Mouse (Mus musculus) lung, embryonic 15.5 days (tissue): Measurements from ENCODE around the gene Mpdu1. TPM values are rescaled to one million over a fixed set of nuclear protein-coding genes. Genes with fewer than 3 reads are reported as not detected.
"Not testable (repeated sequence)": the region's sequence is repeated elsewhere in the genome, so short reads cannot be mapped to it uniquely, and the experiment has no call there.

ENCODE experiments used
- ATAC-seq: fragments of 200-750 bp; cut with Nextera tagmentation; 2 replicates; pipeline ENCODE4 v1.8.0; 2017; ENCODE audit warnings: moderate number of reproducible peaks, borderline replicate concordance; ENCODE audit not compliant: low FRiP score, low TSS enrichment; ENCODE audit errors: extremely low read depth
- H3K27ac ChIP-seq: fragments of 300-500 bp; sonication (generic); 2 replicates; pipeline ENCODE4 v1.5.1; 2015; ENCODE audit warnings: moderate library complexity, mild to moderate bottlenecking, inconsistent platforms
- H3K27me3 ChIP-seq: fragments of 300-500 bp; sonication (generic); 2 replicates; pipeline ENCODE4 v1.6.1; 2015; ENCODE audit warnings: inconsistent platforms
- H3K36me3 ChIP-seq: fragments of 300-500 bp; sonication (generic); 2 replicates; pipeline ENCODE4 v1.6.1; 2015; ENCODE audit warnings: inconsistent platforms
- H3K4me1 ChIP-seq: fragments of 300-500 bp; sonication (generic); 2 replicates; pipeline ENCODE4 v1.6.1; 2015; ENCODE audit warnings: inconsistent platforms
- H3K4me2 ChIP-seq: fragments of 300-500 bp; sonication (generic); 2 replicates; pipeline ENCODE4 v1.6.1; 2015; ENCODE audit warnings: inconsistent platforms, mild to moderate bottlenecking, moderate library complexity
- H3K4me3 ChIP-seq: fragments of 300-500 bp; sonication (generic); 2 replicates; pipeline ENCODE4 v1.5.1; 2015; ENCODE audit warnings: mild to moderate bottlenecking, inconsistent platforms
- H3K9ac ChIP-seq: fragments of 300-500 bp; sonication (generic); 2 replicates; pipeline ENCODE4 v1.6.1; 2015; ENCODE audit warnings: inconsistent platforms
- H3K9me3 ChIP-seq: fragments of 300-500 bp; sonication (generic); 2 replicates; pipeline ENCODE4 v1.6.1; 2016; ENCODE audit warnings: inconsistent platforms
- whole genome bisulfite sequencing: fragments of 180-500 bp; shearing (Covaris S2); methylation state at CpG from one replicate; pipeline ENCODE4 v1.1.7; 2015; 5-methylcytosine and 5-hydroxymethylcytosine counted together
- polyA plus RNA-seq: library from polyadenylated mRNA; unstranded; fragments of >200 nt; fragmentation: Nextera tagmentation; extraction: Ambion mirVana; gene quantifications from 2 replicates; pipeline ENCODE4 v1.2.1, GENCODE M21; 2015

Gene Mpdu1
- 66.2 and 66.7 TPM in 2 replicates for polyA plus RNA-seq

DNA sequence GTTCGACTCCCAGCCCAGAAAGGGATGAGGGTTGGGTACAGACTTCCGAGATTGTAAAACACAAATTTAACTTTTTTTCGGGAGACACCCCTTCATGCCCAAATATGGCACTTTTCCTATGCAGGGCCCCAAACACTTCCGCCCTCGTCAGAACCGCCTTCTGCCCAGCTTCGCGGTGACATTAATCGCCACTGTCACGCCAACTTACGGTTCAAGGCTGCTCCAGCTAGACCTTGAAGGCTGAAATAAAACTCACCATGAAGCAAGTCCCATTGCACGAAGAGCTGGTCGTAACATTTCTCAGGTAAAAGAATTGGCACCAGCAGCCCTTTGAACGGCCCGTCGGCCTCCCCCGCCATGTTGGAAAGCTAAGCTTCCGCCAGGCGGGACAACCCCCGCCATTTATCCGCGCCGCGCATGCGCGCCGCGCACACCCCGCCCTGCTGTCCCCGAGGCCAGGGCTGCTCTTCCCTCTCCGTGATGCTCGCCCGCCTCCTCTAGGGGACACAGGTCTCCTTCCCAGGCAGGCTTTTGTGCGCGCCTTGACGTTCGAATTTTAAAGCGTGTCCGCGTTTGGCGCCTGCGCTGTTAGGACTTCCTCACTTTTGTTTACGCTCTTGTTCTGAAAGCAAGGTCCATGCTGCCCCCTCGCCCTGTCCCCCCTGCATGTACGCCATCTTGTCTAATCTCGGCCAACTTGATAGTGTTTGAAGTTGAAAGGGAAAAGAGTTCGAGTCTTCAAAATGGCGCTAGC is at the start of gene Mpdu1:
Mpdu1 (minus strand) TSS at position 430 of the 754 bp plus-strand sequence.
- under 1% methylated on average over 48 of the region's 48 CpGs for WGBS
- Histone ChIP-seq H3K9me3 (no peaks in the 10 kb centered on the region), H3K4me2 (peak within 1 kb of the TSS; percentile 50), H3K27me3 (no peaks in the 10 kb centered on the region), H3K4me1 (peaks cover 17% of the 10 kb centered on the region), H3K4me3 (peak within 1 kb of the TSS; percentile 57), H3K36me3 (peaks cover 56% of the 10 kb centered on the region), H3K27ac (peak within 1 kb of the TSS; percentile 93), H3K9ac (peak within 1 kb of the TSS; percentile 68)
- ATAC-seq = peak; percentile 94

DNA sequence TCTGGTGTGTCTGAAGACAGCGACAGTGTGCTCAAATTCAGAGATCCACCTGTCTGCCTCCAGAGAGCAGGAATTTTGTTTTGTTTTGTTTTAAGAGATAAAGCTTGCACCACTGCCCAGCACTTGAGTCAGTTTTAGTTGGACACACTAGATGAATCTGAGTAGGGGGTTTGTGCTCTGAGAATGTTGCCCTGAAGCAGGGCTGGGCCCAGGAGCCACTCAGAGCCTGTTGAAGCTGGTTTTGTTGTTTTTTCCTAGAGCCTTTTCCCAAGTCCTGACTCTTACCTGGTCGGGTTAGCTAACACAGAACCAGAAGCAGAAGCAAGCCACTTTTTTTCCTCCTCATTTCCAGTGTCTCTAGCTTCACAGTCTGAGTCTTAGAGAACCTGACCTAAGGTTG is 48.6 kb upstream of the Mpdu1 start:
- no peak for ATAC-seq
- H3K27ac ChIP-seq = no peak overlapping the region
- no peak overlapping the region for H3K4me3 ChIP-seq
- 56% methylated on average over 2 of the region's 2 CpGs for WGBS
- H3K27me3 ChIP-seq = no peaks in the 10 kb centered on the region
- H3K9ac ChIP-seq = no peak overlapping the region
- no peaks in the 10 kb centered on the region for H3K36me3 ChIP-seq
- H3K4me1 ChIP-seq = peaks cover 4% of the 10 kb centered on the region; the same call in 1 of the 2 replicates
- no peak overlapping the region for H3K4me2 ChIP-seq
- H3K9me3 ChIP-seq = no peaks in the 10 kb centered on the region

DNA sequence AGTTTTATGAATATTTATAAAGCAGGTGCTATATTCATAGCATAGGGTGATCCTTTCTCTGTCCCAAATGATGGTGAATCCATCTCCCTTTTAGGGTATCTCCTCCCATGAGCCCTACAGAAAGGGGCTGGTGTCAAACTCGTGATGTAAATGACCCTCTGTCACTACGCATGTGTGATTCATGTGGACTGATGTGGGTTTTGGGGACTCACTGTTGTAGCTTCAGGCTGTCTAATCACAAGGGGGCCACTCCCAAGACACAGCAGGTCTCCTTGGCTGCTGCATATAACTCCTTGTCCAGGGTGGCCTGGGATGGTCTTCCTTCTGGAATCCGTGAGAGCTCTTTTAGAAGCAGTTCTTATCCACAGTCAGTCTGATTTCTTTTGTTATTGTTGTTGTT is 48.0 kb upstream of the Mpdu1 start:
- Histone ChIP-seq H3K9me3 (no peaks in the 10 kb centered on the region), H3K27ac (no peak overlapping the region), H3K9ac (no peak overlapping the region), H3K4me2 (no peak overlapping the region), H3K27me3 (no peaks in the 10 kb centered on the region), H3K4me3 (no peak overlapping the region), H3K36me3 (no peaks in the 10 kb centered on the region), H3K4me1 (no peaks in the 10 kb centered on the region)
- ATAC-seq = no peak
- WGBS = 72% methylated on average over 3 of the region's 3 CpGs

DNA sequence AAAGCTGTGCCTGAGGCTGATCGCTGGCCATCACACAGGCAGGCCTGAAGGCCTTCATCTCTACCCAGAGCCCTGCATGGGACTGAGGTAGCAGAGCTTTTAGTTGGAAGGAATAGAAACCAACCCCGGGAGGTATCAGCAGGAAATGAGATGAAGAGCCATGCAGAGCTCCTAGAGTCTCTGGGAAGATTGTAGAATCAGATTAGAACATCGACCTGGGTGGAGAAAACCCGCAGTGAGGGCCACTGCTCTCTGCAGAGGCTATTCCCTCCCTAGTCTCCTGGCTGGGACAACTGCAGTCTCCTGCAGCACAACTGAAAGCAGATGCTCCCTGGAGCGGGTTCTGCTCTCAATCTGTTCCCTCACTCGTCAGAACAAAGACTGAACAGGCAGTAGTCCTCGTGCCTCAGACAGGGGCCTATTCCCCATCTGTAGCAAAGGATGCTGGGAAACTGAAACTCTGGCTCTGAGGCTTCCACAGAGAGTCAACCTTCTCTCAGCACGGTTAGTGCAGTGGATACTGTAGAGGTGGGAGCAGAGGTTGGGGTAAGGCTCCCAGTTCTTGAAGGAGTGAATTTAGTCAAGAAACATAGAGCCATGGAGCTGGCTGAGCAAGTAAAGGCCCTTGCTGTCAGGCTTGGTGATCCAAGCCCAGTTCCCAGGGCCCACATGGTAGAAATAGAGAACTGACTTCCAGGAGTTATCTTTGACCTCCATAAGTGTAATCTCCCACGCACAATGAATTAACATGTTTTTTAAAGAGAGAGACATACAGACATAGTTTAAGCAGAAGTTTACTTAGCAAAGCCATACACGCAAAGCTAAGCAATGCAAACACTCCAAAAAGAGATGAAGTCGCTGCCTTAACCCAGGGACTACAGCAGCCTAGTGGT is 47.4 kb upstream of the Mpdu1 start:
- Histone ChIP-seq H3K27ac (no peak overlapping the region), H3K9ac (no peak overlapping the region), H3K9me3 (no peaks in the 10 kb centered on the region), H3K36me3 (no peaks in the 10 kb centered on the region), H3K27me3 (no peaks in the 10 kb centered on the region), H3K4me2 (no peak overlapping the region), H3K4me1 (no peaks in the 10 kb centered on the region), H3K4me3 (no peak overlapping the region)
- 45% methylated on average over 11 of the region's 11 CpGs for WGBS
- ATAC-seq = no peak

DNA sequence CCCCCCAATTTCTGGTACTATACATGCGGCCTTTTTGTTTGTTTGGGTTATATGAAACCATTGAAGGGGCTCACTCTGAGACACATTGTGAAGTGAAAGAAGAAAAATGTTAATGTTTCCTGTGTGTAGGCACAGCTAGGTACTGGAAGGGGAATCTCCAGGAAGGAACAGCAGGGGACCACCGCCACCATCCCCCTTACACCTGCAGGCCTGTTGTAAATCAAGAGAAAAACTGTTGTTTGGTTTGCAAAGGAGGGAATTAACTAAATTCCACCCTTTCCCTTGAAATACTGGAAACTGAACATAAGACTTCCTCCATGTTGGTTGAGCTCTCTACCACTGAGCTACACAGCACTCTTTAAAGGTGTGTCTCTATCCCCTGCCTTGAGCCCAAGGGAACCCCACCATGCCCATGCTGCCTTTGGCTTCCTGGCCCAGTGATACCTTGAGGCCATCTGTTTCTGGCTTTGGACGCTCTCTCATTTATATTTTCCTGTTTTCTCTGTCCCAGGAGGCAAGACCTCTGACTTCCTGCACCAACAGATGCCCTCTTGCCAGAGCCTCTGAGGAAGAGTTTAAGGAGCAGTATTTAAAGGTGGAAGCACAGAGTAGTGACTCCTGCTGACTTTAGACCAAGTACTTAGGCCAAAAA is 46.3 kb upstream of the Mpdu1 start:
- no peak overlapping the region for H3K27ac ChIP-seq
- no peaks in the 10 kb centered on the region for H3K36me3 ChIP-seq
- no peak overlapping the region for H3K9ac ChIP-seq
- no peak overlapping the region for H3K4me3 ChIP-seq
- H3K9me3 ChIP-seq = no peaks in the 10 kb centered on the region
- 67% methylated on average over 3 of the region's 3 CpGs for WGBS
- ATAC-seq = no peak
- H3K4me1 ChIP-seq = no peaks in the 10 kb centered on the region
- H3K4me2 ChIP-seq = no peak overlapping the region
- no peaks in the 10 kb centered on the region for H3K27me3 ChIP-seq

DNA sequence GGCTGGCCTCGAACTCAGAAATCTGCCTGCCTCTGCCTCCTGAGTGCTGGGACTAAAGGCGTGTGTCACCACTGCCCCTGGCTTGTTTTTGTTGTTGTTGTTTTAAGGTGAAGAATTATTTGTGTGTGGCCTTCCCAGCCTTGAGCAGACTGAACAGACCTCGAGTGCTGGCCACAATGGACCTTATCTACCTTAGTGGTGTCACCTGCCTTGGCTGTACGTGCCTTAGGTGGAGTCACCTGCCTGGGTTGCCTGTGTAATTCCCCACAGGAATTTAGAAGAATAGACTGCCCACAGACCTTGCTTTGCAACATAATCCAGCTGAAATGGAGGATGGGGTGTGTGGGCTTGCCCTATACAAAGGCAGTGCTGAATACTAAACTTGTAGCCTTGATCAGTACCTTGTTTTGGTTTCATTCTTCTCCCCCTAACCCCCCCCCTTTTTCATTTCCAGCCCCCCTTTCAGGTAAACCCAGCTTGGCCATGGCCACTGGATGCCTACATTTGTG is 45.5 kb upstream of the Mpdu1 start:
- no peak overlapping the region for H3K9ac ChIP-seq
- H3K36me3 ChIP-seq = no peaks in the 10 kb centered on the region
- H3K27ac ChIP-seq = no peak overlapping the region
- no peaks in the 10 kb centered on the region for H3K9me3 ChIP-seq
- H3K4me2 ChIP-seq = no peak overlapping the region
- no peaks in the 10 kb centered on the region for H3K27me3 ChIP-seq
- WGBS = 74% methylated on average over 4 of the region's 4 CpGs
- H3K4me3 ChIP-seq = no peak overlapping the region
- H3K4me1 ChIP-seq = no peaks in the 10 kb centered on the region
- no peak for ATAC-seq

DNA sequence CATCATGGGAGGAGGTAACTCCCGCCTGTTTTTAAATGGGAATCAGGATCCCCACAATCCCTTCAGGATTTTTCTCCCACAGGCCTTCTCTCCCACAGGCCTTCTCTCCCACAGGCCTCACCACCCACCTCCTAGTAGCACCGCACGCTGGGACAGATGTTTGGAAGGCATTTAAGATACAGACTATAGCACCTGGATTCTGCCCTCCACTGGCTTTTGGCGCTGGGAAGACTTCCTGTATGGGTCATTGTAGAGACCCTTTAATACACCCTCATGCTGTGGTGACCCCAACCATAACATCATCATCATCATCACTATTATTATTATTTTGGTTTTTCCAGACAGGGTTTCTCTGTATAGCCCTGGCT is 45.0 kb upstream of the Mpdu1 start:
- no peak for ATAC-seq
- Histone ChIP-seq H3K36me3 (no peaks in the 10 kb centered on the region), H3K9me3 (no peaks in the 10 kb centered on the region), H3K4me1 (no peaks in the 10 kb centered on the region), H3K4me3 (no peak overlapping the region), H3K27me3 (no peaks in the 10 kb centered on the region), H3K4me2 (no peak overlapping the region), H3K9ac (no peak overlapping the region), H3K27ac (no peak overlapping the region)
- 80% methylated on average over 4 of the region's 4 CpGs for WGBS

DNA sequence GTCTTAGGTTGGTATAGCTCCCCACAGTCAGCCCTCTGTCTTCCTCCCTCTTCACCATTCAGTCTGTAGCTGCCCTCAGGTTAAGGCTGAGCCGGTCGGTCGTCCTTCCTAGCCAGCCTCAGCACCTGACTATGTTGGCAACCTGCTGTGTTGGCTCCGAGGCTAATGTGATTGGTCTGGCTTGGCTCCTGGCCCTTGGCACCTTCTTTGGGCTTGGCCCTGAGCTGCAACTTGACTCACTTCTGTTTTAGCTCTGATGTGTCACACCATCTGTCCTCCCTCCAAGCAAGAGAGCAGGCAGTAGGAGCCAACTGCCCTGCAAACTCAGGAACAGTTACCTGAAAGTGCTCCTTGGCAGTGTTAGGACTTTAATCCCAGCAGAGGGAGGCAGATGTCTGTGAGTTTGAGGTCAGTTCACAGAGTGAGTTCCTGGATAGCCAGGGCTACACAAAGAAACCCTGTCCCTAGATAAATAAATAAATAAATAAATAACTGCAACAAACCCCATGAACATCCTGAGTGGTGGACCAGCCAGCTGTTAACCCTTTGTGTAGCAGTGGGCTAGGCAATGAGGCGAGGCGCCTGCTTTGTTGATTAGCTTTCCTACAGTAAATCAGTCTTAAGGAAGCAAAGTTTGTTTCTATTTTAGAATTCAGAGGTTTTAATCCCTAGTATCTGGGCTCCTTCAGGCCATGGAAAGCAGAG is 44.5 kb upstream of the Mpdu1 start:
- H3K4me3 ChIP-seq = no peak overlapping the region
- ATAC-seq = no peak
- H3K36me3 ChIP-seq = no peaks in the 10 kb centered on the region
- 41% methylated on average over 6 of the region's 6 CpGs for WGBS
- H3K4me1 ChIP-seq = no peaks in the 10 kb centered on the region
- no peak overlapping the region for H3K27ac ChIP-seq
- no peaks in the 10 kb centered on the region for H3K9me3 ChIP-seq
- H3K27me3 ChIP-seq = no peaks in the 10 kb centered on the region
- H3K4me2 ChIP-seq = no peak overlapping the region
- H3K9ac ChIP-seq = no peak overlapping the region

DNA sequence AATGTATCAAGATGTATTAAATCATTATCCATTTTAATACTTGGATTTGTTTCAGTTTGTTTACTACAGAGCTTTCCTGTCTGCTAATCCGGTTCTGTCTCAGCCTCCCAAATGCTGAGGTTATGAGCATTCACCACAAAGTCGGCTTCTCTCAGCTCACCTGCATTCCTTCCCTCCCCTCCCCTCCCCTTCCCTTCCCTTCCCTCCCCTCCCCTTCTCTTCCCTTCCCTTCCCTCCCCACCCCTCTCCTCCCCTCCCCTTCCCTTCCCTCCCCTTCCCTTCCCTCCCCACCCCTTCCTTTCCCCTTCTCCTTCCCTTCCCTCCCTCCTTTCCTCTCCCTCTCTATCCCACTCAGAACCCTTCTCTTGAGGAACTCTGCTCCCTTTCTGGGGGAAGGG is 42.2 kb upstream of the Mpdu1 start:
- no peak for ATAC-seq
- H3K27me3 ChIP-seq = no peaks in the 10 kb centered on the region
- no peaks in the 10 kb centered on the region for H3K36me3 ChIP-seq
- H3K4me3 ChIP-seq = no peak overlapping the region
- H3K9me3 ChIP-seq = no peaks in the 10 kb centered on the region
- WGBS = 19% methylated on average over 2 of the region's 2 CpGs
- H3K4me2 ChIP-seq = no peak overlapping the region
- no peaks in the 10 kb centered on the region for H3K4me1 ChIP-seq
- H3K9ac ChIP-seq = no peak overlapping the region
- H3K27ac ChIP-seq = no peak overlapping the region

DNA sequence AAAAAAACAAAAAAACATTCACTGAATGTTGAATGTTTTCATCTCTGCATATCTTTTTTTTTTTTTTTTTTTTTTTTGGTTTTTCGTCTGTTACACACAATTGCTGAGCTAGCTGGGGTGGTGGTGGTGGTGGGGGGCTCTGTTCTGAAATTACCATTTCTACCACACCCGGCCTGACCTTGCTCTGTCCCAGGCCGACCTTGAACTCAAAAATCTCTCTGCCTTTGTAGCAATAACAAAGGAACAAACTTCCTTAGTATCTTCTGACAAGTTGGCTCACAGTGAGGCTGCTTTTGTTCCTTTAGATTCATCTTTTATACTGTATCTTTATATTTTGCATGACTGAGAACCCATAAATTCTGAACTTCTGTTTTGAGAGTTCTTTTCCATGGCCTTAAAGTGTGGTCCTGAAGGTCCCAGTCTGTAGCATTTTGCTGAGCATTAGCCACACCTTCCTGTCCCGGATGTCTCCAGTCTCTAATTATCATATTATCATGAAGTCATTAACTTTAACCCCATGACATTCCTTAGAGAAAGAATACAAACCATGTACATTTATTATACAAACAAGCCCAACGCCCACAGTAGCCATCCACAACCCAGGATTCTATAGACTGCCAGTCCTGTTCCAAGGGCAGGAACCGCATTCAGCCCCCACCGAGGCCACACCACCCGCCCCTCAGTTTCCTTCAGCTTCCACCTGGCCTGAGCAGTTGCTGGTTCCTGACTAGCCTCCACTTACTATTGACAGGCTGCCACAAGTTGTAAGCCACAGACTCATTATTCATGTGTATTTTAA is 41.6 kb upstream of the Mpdu1 start:
- Histone ChIP-seq H3K9ac (no peak overlapping the region), H3K27ac (no peak overlapping the region), H3K4me1 (no peaks in the 10 kb centered on the region), H3K27me3 (no peaks in the 10 kb centered on the region), H3K9me3 (no peaks in the 10 kb centered on the region), H3K4me3 (no peak overlapping the region), H3K4me2 (no peak overlapping the region), H3K36me3 (no peaks in the 10 kb centered on the region)
- WGBS = 45% methylated on average over 8 of the region's 8 CpGs
- ATAC-seq = no peak

DNA sequence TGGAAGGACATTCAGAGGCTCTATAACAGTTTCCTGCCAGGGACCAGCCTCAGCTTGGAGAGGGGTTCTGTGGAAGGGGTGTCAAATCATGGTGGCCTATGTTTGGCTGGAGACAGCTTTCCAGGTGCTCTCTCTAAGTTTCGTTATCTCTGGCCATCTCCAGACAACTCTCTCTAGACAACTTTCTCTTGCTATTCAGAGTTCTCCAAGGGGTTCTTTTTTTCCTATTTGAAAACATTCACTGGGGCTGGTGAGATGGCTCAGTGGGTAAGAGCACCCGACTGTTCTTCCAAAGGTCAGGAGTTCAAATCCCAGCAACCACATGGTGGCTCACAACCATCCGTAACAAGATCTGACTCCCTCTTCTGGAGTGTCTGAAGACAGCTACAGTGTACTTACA is 40.9 kb upstream of the Mpdu1 start:
- not testable (repeated sequence) for H3K9ac ChIP-seq, ATAC-seq, H3K36me3 ChIP-seq, H3K9me3 ChIP-seq, H3K4me2 ChIP-seq, H3K27ac ChIP-seq, H3K4me1 ChIP-seq, H3K4me3 ChIP-seq, H3K27me3 ChIP-seq
- WGBS = 60% methylated on average over 3 of the region's 3 CpGs
